Mouse (Mus musculus) heart, postnatal 10 days (tissue): Measurements from ENCODE around the gene Ctsll3. TPM values are rescaled to one million over a fixed set of nuclear protein-coding genes. Genes with fewer than 3 reads are reported as not detected.
A peak's percentile ranks its signal among the peaks of the same experiment; 100 is the strongest.

Experiments
- DNase-seq, 2 experiments: peaks; one replicate each; pipeline ENCODE4 v3.0.0; 2021
- intact Hi-C: fragments of 180-260 bp; cut with DNase I; formaldehyde crosslinking; loops from one replicate; pipeline ENCODE4 v1.15.1; 2025
- total RNA-seq, 2 experiments: library from RNA; stranded (reverse); gene quantifications; 2 replicates each; pipeline ENCODE4 v1.2.3; 2021

The Ctsll3 gene
- total RNA-seq: not detected

GRCm38 (mm10) chr13:60802749-60803148 lies at the start of gene Ctsll3:
Ctsll3 (minus strand) TSS chr13:60802849.
- intact Hi-C loops: no loop called here
- DNase-seq: no peak

- intact Hi-C loops: loop anchor here (1.0 kb wide), 2 partner anchors 49 to 88 kb away; partner anchors contain the start of genes Ctla2a, Ctla2b and Gm49391
- peak; percentile 35 for DNase-seq
These were observed 45.8 kb upstream of the Ctsll3 start for GRCm38 (mm10) chr13:60848241-60849120.

GRCm38 (mm10) chr13:60843153-60843552 lies 40.5 kb upstream of the Ctsll3 start:
- no peak for DNase-seq

GRCm38 (mm10) chr13:60842703-60843102 lies 40.1 kb upstream of the Ctsll3 start:
- intact Hi-C loops: no loop called here
- no peak for DNase-seq

More at GRCm38 (mm10) chr13:60843153-60843552, 40.5 kb upstream of the Ctsll3 start:
- intact Hi-C loops: no loop called here

- intact Hi-C loops: no loop called here
- no peak for DNase-seq
These were observed 36.8 kb upstream of the Ctsll3 start for GRCm38 (mm10) chr13:60839353-60839902.

- intact Hi-C loops: loop anchor here (5.0 kb wide), 3 partner anchors 66 to 416 kb away; no protein-coding TSS in a partner anchor
- DNase-seq: peak; percentile 35 to 36
These were observed 23.4 kb upstream of the Ctsll3 start for GRCm38 (mm10) chr13:60826052-60826451.

- intact Hi-C loops: no loop called here
- no peak for DNase-seq
These were observed 18.0 kb upstream of the Ctsll3 start for GRCm38 (mm10) chr13:60820486-60821175.

GRCm38 (mm10) chr13:60819469-60819868 lies 16.8 kb upstream of the Ctsll3 start:
- peak; percentile 41 to 61 for DNase-seq
- intact Hi-C loops: loop anchor here (1.0 kb wide), 1 partner anchor 60 kb away; no protein-coding TSS in a partner anchor

- no peak for DNase-seq
- intact Hi-C loops: no loop called here
These were observed 11.1 kb upstream of the Ctsll3 start for GRCm38 (mm10) chr13:60813722-60814121.

- no peak for DNase-seq
- intact Hi-C loops: no loop called here
These were observed 10.1 kb upstream of the Ctsll3 start for GRCm38 (mm10) chr13:60812768-60813167.

- no peak for DNase-seq
- intact Hi-C loops: no loop called here
These were observed 7.0 kb upstream of the Ctsll3 start for GRCm38 (mm10) chr13:60809690-60810089.

GRCm38 (mm10) chr13:60789466-60789865 lies 13.2 kb downstream of the Ctsll3 start:
- intact Hi-C loops: no loop called here
- DNase-seq: no peak

GRCm38 (mm10) chr13:60786264-60786663 lies 16.4 kb downstream of the Ctsll3 start, which contains the start of gene BC051665:
BC051665 (minus strand) TSS chr13:60786364.
- intact Hi-C loops: no loop called here

GRCm38 (mm10) chr13:60783301-60783700 lies 19.3 kb downstream of the Ctsll3 start:
- intact Hi-C loops: no loop called here
- DNase-seq: no peak

More at GRCm38 (mm10) chr13:60786264-60786663, 16.4 kb downstream of the Ctsll3 start, which contains the start of gene BC051665:
- no peak for DNase-seq

- no peak for DNase-seq
- intact Hi-C loops: no loop called here
These were observed 22.1 kb downstream of the Ctsll3 start for GRCm38 (mm10) chr13:60780534-60780933.

- no peak for DNase-seq
- intact Hi-C loops: no loop called here
These were observed 41.5 kb downstream of the Ctsll3 start for GRCm38 (mm10) chr13:60761161-60761560.

- intact Hi-C loops: no loop called here
These were observed 42.3 kb downstream of the Ctsll3 start for GRCm38 (mm10) chr13:60760392-60760791.

GRCm38 (mm10) chr13:60759136-60759535 lies 43.5 kb downstream of the Ctsll3 start:
- DNase-seq: peak; percentile 55 to 72
- intact Hi-C loops: loop anchor here (1.0 to 10.0 kb wide), 3 partner anchors 60 to 483 kb away; partner anchors contain the start of gene Ctsr

More at GRCm38 (mm10) chr13:60760392-60760791, 42.3 kb downstream of the Ctsll3 start:
- no peak for DNase-seq

- intact Hi-C loops: loop anchor here (5.0 to 10.0 kb wide), 2 partner anchors 408 to 485 kb away; partner anchors contain the start of gene Ctsr
- DNase-seq: no peak
These were observed 45.4 kb downstream of the Ctsll3 start for GRCm38 (mm10) chr13:60757292-60757691.

- DNase-seq: no peak
- intact Hi-C loops: loop anchor here (5.0 to 10.0 kb wide), 2 partner anchors 410 to 487 kb away; partner anchors contain the start of gene Ctsr
These were observed 47.4 kb downstream of the Ctsll3 start for GRCm38 (mm10) chr13:60755251-60755650.
